Mouse (Mus musculus) stomach, postnatal 0 days (tissue): ENCODE data around the gene Fkbp1a. TPM values are rescaled to one million over a fixed set of nuclear protein-coding genes. Genes with fewer than 3 reads are reported as not detected.
A peak's percentile ranks its signal among the peaks of the same experiment; 100 is the strongest.

Source experiments
- ATAC-seq: fragments of 200-750 bp; cut with Nextera tagmentation; 2 replicates; pipeline ENCODE4 v1.8.0; 2017; ENCODE audit not compliant: low FRiP score, low TSS enrichment
- DNase-seq: peaks from one replicate; pipeline ENCODE4 v3.0.0-alpha.2; 2016; ENCODE audit warnings: low spot score
- H3K27ac ChIP-seq: fragments of 300-500 bp; sonication (generic); replicated peaks from 2 replicates; pipeline ENCODE4 v1.5.1; 2014; ENCODE audit warnings: mild to moderate bottlenecking, control low read depth
- H3K27me3 ChIP-seq: fragments of 300-500 bp; sonication (generic); 2 replicates; pipeline ENCODE4 v1.6.1; 2014; ENCODE audit warnings: low read length; ENCODE audit not compliant: control insufficient read depth, insufficient read depth
- H3K36me3 ChIP-seq: fragments of 300-500 bp; sonication (generic); 2 replicates; pipeline ENCODE4 v1.6.1; 2014; ENCODE audit warnings: low read length, mixed read lengths; ENCODE audit not compliant: control insufficient read depth, insufficient read depth
- H3K4me1 ChIP-seq: fragments of 300-500 bp; sonication (generic); replicated peaks from 2 replicates; pipeline ENCODE4 v1.6.1; 2014; ENCODE audit warnings: antibody characterized with exemption; ENCODE audit not compliant: control insufficient read depth, insufficient read depth
- H3K4me2 ChIP-seq: fragments of 300-500 bp; sonication (generic); replicated peaks from 2 replicates; pipeline ENCODE4 v1.6.1; 2014; ENCODE audit warnings: low read depth, mild to moderate bottlenecking, control low read depth, moderate library complexity
- H3K4me3 ChIP-seq: fragments of 300-500 bp; sonication (generic); 2 replicates; pipeline ENCODE4 v1.5.1; 2014; ENCODE audit warnings: low read depth, low read length, control low read depth
- H3K9ac ChIP-seq: fragments of 300-500 bp; sonication (generic); 2 replicates; pipeline ENCODE4 v1.6.1; 2014; ENCODE audit warnings: mild to moderate bottlenecking, low read length, control low read depth, mixed read lengths
- H3K9me3 ChIP-seq: fragments of 300-500 bp; sonication (generic); 2 replicates; pipeline ENCODE4 v1.6.1; 2016; ENCODE audit warnings: low read length; ENCODE audit not compliant: control insufficient read depth
- CTCF ChIP-seq: IDR thresholded peaks from 2 replicates; pipeline ENCODE4 v1.5.1; 2016; ENCODE audit warnings: antibody characterized with exemption, low read depth, mild to moderate bottlenecking, moderate library complexity
- EP300 ChIP-seq: optimal IDR thresholded peaks from 2 replicates; pipeline ENCODE3; 2016; ENCODE audit warnings: antibody characterized with exemption
- WGBS: fragments of 180-500 bp; shearing (Covaris S2); extraction: QIAGEN DNeasy Blood & Tissue Kit; methylation state at CpG from one replicate; pipeline ENCODE4 v1.1.7; 2014; 5-methylcytosine and 5-hydroxymethylcytosine counted together
- polyA plus RNA-seq: library from polyadenylated mRNA; unstranded; fragments of >200 nt; fragmentation: Nextera tagmentation; extraction: Ambion mirVana; gene quantifications from 2 replicates; pipeline ENCODE4 v1.2.1, GENCODE M21; 2015

Gene Fkbp1a
- polyA plus RNA-seq, 1 experiment from 2014 or later = 360 TPM

DNA sequence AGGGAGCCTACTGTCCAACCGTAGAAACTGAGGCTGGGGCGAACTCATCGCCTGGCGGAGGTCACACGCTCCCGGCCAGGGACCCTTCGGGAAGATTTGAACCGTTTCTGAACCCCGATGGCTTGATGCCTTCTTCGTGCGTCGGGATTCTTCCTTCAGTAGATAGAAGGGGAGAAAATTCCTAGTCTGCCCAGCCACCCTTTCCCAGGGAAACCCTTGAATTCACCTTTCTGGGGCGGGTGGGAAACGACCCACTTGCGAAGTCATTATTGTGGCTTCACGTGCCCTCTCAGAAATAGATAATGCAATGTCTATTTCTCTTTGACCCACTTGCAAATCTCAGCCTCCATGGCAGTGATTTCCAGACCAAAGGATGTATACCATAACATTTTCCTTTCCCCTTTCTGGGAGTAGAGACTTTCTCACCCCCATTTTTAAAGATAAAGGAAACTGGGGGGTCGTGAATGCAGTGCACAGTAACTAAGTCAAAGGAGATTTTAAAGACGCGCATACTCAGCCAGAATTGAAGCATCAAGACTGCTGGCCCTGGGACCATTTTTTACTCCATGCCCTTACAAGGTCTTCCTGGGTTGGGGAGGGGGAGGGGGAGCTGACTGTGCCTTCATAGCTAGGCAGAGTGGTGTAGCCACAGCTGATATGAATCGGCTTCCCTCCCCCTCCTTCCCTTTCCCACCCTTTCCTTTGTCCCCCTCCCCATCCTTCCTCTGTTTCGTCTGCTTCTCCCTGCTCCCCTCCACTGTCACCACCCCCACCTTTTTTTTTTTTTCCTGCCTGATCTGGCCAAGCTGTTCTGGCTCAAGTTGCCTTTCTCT lies 996 bp downstream of the Fkbp1a start:
- Histone ChIP-seq H3K9ac (peak overlapping the region; percentile 96), H3K4me3 (peak overlapping the region; percentile 90), H3K4me2 (peak overlapping the region; percentile 83), H3K27ac (peak overlapping the region; percentile 98), H3K9me3 (no peaks in the 10 kb centered on the region), H3K4me1 (peaks cover 7% of the 10 kb centered on the region; the same call in 1 of the 2 replicates), H3K27me3 (no peaks in the 10 kb centered on the region), H3K36me3 (0 out of 2 replicates have a peak, but pooled peaks cover 10% of the 10 kb centered on the region)
- 2% methylated on average over 21 of the region's 21 CpGs for WGBS
- DNase-seq (peak; percentile 52), ATAC-seq (no peak)
- TF ChIP-seq CTCF (no peak), EP300 (no peak)

GRCm38 (mm10) chr2:151544673-151545072 lies 2.4 kb downstream of the Fkbp1a start:
- DNase-seq (peak; percentile 23), ATAC-seq (no peak)
- no peak for TF ChIP-seq EP300
- TF ChIP-seq CTCF = no peak
- Histone ChIP-seq H3K9ac (no peak overlapping the region), H3K27ac (no peak overlapping the region), H3K36me3 (0 out of 2 replicates have a peak, but pooled peaks cover 10% of the 10 kb centered on the region), H3K4me1 (peaks cover 7% of the 10 kb centered on the region; the same call in 1 of the 2 replicates), H3K9me3 (no peaks in the 10 kb centered on the region), H3K4me3 (no peak overlapping the region), H3K4me2 (peak overlapping the region; percentile 83; the same call in 1 of the 2 replicates), H3K27me3 (no peaks in the 10 kb centered on the region)
- 51% methylated on average over 6 of the region's 6 CpGs for WGBS

DNA sequence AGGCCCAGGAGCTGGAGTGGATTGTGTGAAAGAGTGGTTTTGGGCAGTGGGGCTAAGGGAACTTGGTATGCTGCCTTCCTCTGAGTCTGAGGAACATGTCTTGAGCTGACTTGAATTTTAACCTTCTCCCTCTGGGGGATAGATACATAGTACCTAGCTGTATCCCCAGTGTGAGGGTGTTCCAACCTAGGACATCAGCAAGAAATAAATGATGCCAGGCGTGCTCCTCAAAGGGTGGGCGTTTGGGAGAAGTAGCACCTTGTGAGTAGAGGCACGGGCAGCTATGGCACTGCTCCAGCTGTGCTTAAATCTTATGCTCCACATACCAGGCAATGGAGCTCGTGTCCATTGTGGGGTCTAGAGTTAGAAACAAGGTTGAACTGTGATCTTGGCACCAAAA lies 4.3 kb downstream of the Fkbp1a start:
- H3K4me2 ChIP-seq = no peak overlapping the region

DNA sequence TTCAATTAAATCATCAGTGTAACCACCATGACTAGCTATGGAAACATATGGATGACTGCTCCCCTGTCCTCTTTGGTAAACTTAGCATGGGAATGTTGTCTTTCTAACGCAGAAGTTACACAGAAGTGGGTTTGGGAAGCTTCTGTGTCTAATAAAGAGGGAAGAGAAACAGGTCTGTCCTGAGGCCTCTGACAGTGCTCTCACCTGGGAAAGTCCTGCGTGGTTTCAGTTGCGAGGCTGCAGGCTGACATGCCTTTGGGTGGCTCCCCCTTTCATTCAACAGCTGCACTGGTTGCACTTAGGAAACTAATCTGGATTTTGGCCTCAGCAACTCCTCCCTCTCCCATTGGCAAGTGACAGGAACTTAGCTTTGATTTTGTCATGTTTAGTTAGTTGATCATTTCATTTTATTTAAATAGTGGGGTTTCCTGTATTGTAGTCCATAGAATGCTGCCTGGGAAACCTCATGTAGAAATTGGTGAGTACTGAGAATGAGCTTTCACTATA lies 7.4 kb downstream of the Fkbp1a start:
- WGBS = 79% methylated on average over 3 of the region's 3 CpGs

More for the DNA sequence above, 4.3 kb downstream of the Fkbp1a start:
- no peak overlapping the region for H3K4me3 ChIP-seq
- 87% methylated on average over 4 of the region's 4 CpGs for WGBS
- H3K27me3 ChIP-seq = no peaks in the 10 kb centered on the region
- no peaks in the 10 kb centered on the region for H3K9me3 ChIP-seq
- H3K9ac ChIP-seq = no peak overlapping the region
- H3K4me1 ChIP-seq = peaks cover 4% of the 10 kb centered on the region; the same call in 1 of the 2 replicates
- DNase-seq (no peak), ATAC-seq (no peak)
- H3K27ac ChIP-seq = no peak overlapping the region
- 0 out of 2 replicates have a peak, but pooled peaks cover 10% of the 10 kb centered on the region for H3K36me3 ChIP-seq
- TF ChIP-seq CTCF (no peak), EP300 (no peak)

GRCm38 (mm10) chr2:151562930-151563921 lies 20.9 kb downstream of the Fkbp1a start:
- no peak overlapping the region; the same call in 1 of the 2 replicates for H3K9ac ChIP-seq
- no peak overlapping the region for H3K4me3 ChIP-seq
- 74% methylated on average over 7 of the region's 7 CpGs for WGBS
- TF ChIP-seq EP300 (no peak), CTCF (no peak)
- H3K9me3 ChIP-seq = no peaks in the 10 kb centered on the region
- H3K27me3 ChIP-seq = no peaks in the 10 kb centered on the region
- no peaks in the 10 kb centered on the region for H3K4me1 ChIP-seq
- H3K4me2 ChIP-seq = no peak overlapping the region
- peak; percentile 89 for ATAC-seq
- peaks cover 2% of the 10 kb centered on the region; the same call in 1 of the 2 replicates for H3K36me3 ChIP-seq
- H3K27ac ChIP-seq = peak overlapping the region; percentile 73
- peak; percentile 85 for DNase-seq

More for the DNA sequence above, 7.4 kb downstream of the Fkbp1a start:
- DNase-seq = no peak
- no peak overlapping the region for H3K9ac ChIP-seq
- H3K4me1 ChIP-seq = no peaks in the 10 kb centered on the region
- H3K27ac ChIP-seq = no peak overlapping the region
- no peak for ATAC-seq
- no peaks in the 10 kb centered on the region for H3K27me3 ChIP-seq
- TF ChIP-seq CTCF (no peak), EP300 (no peak)
- H3K4me3 ChIP-seq = no peak overlapping the region
- peaks cover 13% of the 10 kb centered on the region; the same call in 1 of the 2 replicates for H3K36me3 ChIP-seq
- H3K9me3 ChIP-seq = no peaks in the 10 kb centered on the region
- H3K4me2 ChIP-seq = no peak overlapping the region
